Mouse (Mus musculus) hindbrain, embryonic 13.5 days (tissue): Measurements from ENCODE around the gene Wdr78. TPM values are rescaled to one million over a fixed set of nuclear protein-coding genes. Genes with fewer than 3 reads are reported as not detected.

Experiments
- ATAC-seq: fragments of 200-750 bp; cut with Nextera tagmentation; 2 replicates; pipeline ENCODE4 v1.8.0; 2017; ENCODE audit warnings: moderate TSS enrichment; ENCODE audit not compliant: low FRiP score
- H3K27ac ChIP-seq: fragments of 300-500 bp; sonication (generic); 2 replicates; pipeline ENCODE4 v1.5.1; 2015; ENCODE audit warnings: inconsistent platforms, mild to moderate bottlenecking, moderate library complexity
- H3K27me3 ChIP-seq: fragments of 300-500 bp; sonication (generic); 2 replicates; pipeline ENCODE4 v1.6.1; 2015; ENCODE audit warnings: mild to moderate bottlenecking, inconsistent platforms
- H3K36me3 ChIP-seq: fragments of 300-500 bp; sonication (generic); 2 replicates; pipeline ENCODE4 v1.6.1; 2015; ENCODE audit warnings: mild to moderate bottlenecking, inconsistent platforms
- H3K4me1 ChIP-seq: fragments of 300-500 bp; sonication (generic); replicated peaks from 2 replicates; pipeline ENCODE4 v1.6.1; 2015; ENCODE audit warnings: inconsistent platforms
- H3K4me2 ChIP-seq: fragments of 300-500 bp; sonication (generic); 2 replicates; pipeline ENCODE4 v1.6.1; 2015; ENCODE audit warnings: inconsistent platforms, mild to moderate bottlenecking, moderate library complexity
- H3K4me3 ChIP-seq: fragments of 300-500 bp; sonication (generic); 2 replicates; pipeline ENCODE4 v1.5.1; 2015; ENCODE audit warnings: mild to moderate bottlenecking, inconsistent platforms
- H3K9ac ChIP-seq: fragments of 300-500 bp; sonication (generic); 2 replicates; pipeline ENCODE4 v1.6.1; 2015; ENCODE audit warnings: mild to moderate bottlenecking, inconsistent platforms
- H3K9me3 ChIP-seq: fragments of 300-500 bp; sonication (generic); 2 replicates; pipeline ENCODE4 v1.6.1; 2016; ENCODE audit warnings: inconsistent platforms
- WGBS: fragments of 180-500 bp; shearing (Covaris S2); methylation state at CpG from one replicate; pipeline ENCODE4 v1.1.7; 2015; 5-methylcytosine and 5-hydroxymethylcytosine counted together
- polyA plus RNA-seq: library from polyadenylated mRNA; unstranded; fragments of >200 nt; fragmentation: Nextera tagmentation; extraction: Ambion mirVana; gene quantifications from 2 replicates; pipeline ENCODE4 v1.2.1, GENCODE M21; 2015

The Wdr78 gene
- polyA plus RNA-seq, result 5.6 and 6.1 TPM in 2 replicates

DNA sequence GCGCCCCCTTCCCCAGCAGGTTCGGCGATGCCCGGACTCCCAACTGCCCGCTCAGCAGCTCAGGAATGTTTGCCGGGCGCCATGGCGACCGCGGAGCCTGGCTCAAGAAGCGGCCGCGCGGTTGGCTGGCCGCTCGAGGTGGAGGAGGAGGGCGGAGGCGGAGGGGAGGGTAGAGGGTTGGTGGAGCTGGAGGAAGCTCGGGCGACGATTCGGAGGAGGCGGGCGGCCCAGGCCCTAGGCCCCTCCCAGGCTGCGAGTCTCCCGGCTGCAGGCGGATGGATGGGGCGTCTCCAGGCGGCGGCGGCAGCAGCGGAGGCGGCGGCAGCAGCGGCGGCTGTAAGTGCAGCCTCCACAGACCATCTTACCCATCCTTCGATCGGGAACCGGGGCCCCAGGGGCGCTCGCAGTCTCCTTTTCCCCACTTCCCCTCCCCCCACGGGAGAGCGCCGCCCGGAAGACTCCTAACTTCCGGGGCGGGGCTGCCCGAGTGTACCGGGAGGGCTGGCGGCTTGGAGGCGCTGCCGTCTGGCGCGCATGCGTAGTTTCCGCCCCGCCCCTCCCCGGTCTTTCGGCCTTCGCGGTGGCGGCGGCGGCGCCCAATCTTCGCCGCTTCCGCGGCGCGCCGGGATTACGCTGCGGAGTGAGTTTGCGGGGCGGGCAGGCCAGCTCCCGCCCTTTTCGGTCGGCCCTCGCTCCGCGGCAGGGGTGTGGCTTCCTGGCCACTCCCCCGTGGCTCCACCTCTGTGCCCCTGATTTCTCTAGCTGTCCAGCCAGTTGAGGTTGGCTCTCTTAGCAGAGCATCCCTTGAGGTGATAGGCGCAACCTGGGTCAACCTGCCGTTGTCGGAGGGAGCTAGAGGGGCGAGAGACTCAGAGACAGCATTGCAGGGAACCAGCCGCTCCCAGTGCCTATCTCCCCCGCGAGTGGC, at the start of gene Wdr78, which contains the start of gene Mier1:
Gene Wdr78, minus strand, starts transcription at position 372 of the 928 bp plus-strand sequence.
Gene Mier1, plus strand, starts transcription at position 207 of the 928 bp plus-strand sequence.
- Histone ChIP-seq H3K4me2 (peak within 1 kb of the TSS; percentile 81), H3K4me1 (peaks cover 41% of the 10 kb centered on the region), H3K9ac (peak within 1 kb of the TSS; percentile 83), H3K36me3 (peaks cover 5% of the 10 kb centered on the region), H3K27ac (peak within 1 kb of the TSS; percentile 100), H3K4me3 (peak within 1 kb of the TSS; percentile 85), H3K27me3 (no peaks in the 10 kb centered on the region), H3K9me3 (no peaks in the 10 kb centered on the region)
- peak; percentile 100 for ATAC-seq
- whole genome bisulfite sequencing, result under 1% methylated on average over 78 of the region's 90 CpGs

DNA sequence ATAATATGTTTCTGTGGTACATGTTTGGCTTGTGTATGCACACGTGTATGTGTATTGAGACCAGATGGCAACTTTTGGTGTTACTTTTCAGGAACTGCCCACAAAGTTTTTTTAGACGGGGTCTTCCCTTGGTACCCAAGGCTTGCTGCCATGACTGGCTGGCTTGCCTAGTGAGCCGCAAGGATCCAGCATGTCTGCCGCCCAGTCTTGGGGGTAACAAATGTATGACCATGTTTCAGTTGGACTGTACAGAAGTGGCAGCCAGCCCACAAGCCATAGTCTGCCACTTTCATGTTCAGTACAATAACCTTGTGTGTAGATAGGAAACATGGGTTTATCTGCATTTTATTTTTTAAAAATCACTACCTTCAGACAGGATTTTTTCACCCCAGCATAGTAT, 44.4 kb upstream of the Wdr78 start:
- H3K4me1 ChIP-seq, result no peaks in the 10 kb centered on the region
- H3K9ac ChIP-seq, result no peak overlapping the region
- no peaks in the 10 kb centered on the region for H3K27me3 ChIP-seq
- peaks cover 55% of the 10 kb centered on the region for H3K36me3 ChIP-seq
- no peak overlapping the region for H3K4me2 ChIP-seq
- ATAC-seq, result no peak
- no peak overlapping the region for H3K27ac ChIP-seq
- 95% methylated on average over 4 of the region's 4 CpGs for WGBS
- no peak overlapping the region for H3K4me3 ChIP-seq
- H3K9me3 ChIP-seq, result no peaks in the 10 kb centered on the region

DNA sequence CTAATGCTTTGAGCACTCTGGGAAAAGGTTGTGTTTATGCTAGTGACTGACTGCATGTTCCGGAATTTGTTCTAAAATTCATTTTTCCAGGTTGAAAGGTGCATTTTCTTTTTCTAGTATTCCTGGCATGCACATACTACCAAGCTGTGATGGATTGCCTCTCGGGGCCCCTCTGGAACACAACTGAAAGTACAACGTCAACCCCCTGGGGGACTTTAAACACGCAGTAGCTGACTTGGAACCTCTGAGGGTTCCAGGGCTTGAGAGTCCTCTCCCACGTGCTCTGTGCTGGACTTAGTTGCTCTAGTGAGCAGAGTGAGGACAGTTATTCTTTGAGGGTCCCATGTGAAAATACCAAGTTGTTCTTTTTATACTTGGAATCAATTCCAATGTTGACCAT, 37.6 kb upstream of the Wdr78 start:
- H3K36me3 ChIP-seq, result peaks cover 60% of the 10 kb centered on the region
- H3K9me3 ChIP-seq, result no peaks in the 10 kb centered on the region
- H3K9ac ChIP-seq, result no peak overlapping the region
- WGBS, result 81% methylated on average over 5 of the region's 5 CpGs
- no peak overlapping the region for H3K4me2 ChIP-seq
- no peaks in the 10 kb centered on the region for H3K27me3 ChIP-seq
- ATAC-seq, result no peak
- H3K27ac ChIP-seq, result no peak overlapping the region
- H3K4me3 ChIP-seq, result no peak overlapping the region
- H3K4me1 ChIP-seq, result no peaks in the 10 kb centered on the region

DNA sequence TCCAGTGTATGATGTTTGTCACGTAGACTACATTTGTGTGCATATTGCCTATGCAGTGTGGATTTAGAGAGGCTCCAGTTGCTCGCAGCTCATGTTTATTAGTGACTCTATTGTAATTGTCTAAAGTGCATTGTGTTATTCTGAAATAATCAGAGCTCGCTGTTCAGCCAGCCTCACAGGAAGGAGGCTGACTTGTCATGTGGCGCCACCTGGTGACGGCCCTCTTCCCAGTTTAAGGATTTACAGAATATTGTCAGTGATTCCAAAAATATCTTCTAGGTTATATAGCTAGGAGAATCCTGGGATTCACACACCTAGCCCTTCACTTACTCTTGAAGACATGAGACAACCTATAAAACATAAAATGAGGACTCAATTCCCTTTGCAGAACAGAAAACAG, 32.0 kb upstream of the Wdr78 start:
- no peak overlapping the region for H3K9ac ChIP-seq
- WGBS, result 44% methylated on average over 5 of the region's 5 CpGs
- H3K4me2 ChIP-seq, result no peak overlapping the region
- no peak for ATAC-seq
- no peak overlapping the region for H3K27ac ChIP-seq
- H3K4me3 ChIP-seq, result no peak overlapping the region
- no peaks in the 10 kb centered on the region for H3K4me1 ChIP-seq
- H3K36me3 ChIP-seq, result peaks cover 54% of the 10 kb centered on the region
- H3K9me3 ChIP-seq, result no peaks in the 10 kb centered on the region
- no peaks in the 10 kb centered on the region for H3K27me3 ChIP-seq

DNA sequence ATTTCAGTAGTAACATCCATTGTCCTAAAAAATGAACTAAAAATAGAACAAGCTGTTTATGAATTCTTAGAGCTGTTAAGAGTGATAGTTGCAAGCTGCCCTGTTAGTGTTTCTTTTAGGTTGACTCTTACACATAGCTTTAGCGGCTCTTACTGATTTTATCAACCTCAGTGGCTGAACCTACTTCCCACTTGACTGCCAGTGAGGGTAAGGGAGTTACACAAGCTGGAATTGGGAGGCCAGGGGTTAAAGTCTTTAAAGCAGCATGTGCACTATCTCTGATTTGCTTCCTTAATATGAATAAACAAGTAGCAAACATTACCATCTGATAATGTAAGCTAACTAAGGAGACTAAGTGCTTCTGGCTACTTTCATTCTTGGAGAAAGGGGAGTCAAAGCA, 22.6 kb upstream of the Wdr78 start:
- 92% methylated on average over 1 of the region's 1 CpGs for WGBS

DNA sequence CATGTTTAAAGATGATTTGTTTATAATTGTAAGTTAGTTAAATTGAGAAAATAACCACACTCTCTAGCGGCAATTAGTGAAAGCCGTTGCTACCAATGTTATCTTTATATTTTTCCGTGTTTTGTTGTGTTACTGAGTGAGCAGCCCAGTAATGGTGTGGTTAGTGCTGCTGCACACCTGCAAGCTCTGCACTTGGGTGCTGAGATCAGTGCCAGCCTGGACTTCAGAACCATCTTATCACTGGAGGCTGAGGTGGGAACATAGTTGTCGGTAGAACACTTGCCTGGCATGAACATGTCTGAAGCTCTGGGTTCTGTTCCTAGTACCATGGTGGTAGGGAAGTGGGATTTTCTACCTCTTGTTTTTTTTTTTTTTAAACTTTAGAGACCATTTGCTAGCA, 12.2 kb upstream of the Wdr78 start:
- H3K4me2 ChIP-seq, result no peak overlapping the region
- no peaks in the 10 kb centered on the region for H3K9me3 ChIP-seq
- H3K4me3 ChIP-seq, result no peak overlapping the region
- H3K9ac ChIP-seq, result no peak overlapping the region
- peaks cover 9% of the 10 kb centered on the region for H3K36me3 ChIP-seq
- 89% methylated on average over 4 of the region's 4 CpGs for WGBS
- no peak for ATAC-seq
- no peak overlapping the region for H3K27ac ChIP-seq
- no peaks in the 10 kb centered on the region for H3K27me3 ChIP-seq
- H3K4me1 ChIP-seq, result no peaks in the 10 kb centered on the region

More for the DNA sequence above, 22.6 kb upstream of the Wdr78 start:
- Histone ChIP-seq H3K4me3 (no peak overlapping the region), H3K9ac (no peak overlapping the region), H3K27ac (no peak overlapping the region), H3K36me3 (peaks cover 32% of the 10 kb centered on the region), H3K9me3 (no peaks in the 10 kb centered on the region), H3K4me1 (no peaks in the 10 kb centered on the region), H3K27me3 (no peaks in the 10 kb centered on the region), H3K4me2 (no peak overlapping the region)
- ATAC-seq, result no peak

DNA sequence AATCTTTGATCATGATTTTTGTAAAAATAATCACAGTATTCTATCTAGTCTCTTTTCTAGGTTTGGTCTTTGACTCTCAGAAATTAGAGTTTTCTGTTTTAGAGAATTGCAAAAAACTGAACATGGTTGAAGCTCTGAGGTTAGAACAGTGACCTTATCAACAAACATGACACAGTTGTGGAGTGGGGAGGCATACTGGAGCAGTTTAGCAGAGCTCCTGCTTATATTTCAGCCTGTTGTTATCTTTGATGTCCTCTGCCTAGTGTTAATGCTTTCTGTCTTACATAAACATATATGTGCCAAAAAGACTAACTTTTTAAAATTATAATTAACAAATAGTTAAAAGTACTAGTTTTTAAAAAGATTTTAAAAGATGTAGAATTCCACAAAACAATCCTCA, 9.3 kb upstream of the Wdr78 start:
- ATAC-seq, result no peak

DNA sequence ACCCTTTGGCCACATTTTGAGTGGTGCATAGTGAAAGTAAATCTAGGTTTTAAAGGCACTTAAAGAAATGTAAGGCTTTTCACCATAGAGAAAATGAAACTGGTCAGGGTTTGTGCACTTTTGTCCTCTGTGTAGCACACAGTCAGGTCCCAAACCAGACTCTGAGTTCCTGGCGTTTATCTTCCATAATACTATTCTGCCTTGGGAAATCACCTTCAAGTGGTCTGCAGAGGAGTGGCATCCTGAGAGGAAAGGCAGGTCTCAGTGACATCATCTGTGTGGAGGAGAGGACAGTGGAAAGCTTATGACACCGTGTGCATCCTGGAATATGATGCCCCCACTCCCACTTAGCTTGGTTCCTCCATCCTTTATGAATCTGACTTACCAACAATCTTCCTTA, 8.7 kb upstream of the Wdr78 start:
- no peak for ATAC-seq
- no peaks in the 10 kb centered on the region for H3K36me3 ChIP-seq

More for the DNA sequence above, 9.3 kb upstream of the Wdr78 start:
- Histone ChIP-seq H3K9ac (no peak overlapping the region), H3K4me1 (peaks cover 19% of the 10 kb centered on the region), H3K36me3 (no peaks in the 10 kb centered on the region), H3K27me3 (no peaks in the 10 kb centered on the region), H3K9me3 (no peaks in the 10 kb centered on the region), H3K4me3 (no peak overlapping the region), H3K4me2 (no peak overlapping the region), H3K27ac (no peak overlapping the region)

DNA sequence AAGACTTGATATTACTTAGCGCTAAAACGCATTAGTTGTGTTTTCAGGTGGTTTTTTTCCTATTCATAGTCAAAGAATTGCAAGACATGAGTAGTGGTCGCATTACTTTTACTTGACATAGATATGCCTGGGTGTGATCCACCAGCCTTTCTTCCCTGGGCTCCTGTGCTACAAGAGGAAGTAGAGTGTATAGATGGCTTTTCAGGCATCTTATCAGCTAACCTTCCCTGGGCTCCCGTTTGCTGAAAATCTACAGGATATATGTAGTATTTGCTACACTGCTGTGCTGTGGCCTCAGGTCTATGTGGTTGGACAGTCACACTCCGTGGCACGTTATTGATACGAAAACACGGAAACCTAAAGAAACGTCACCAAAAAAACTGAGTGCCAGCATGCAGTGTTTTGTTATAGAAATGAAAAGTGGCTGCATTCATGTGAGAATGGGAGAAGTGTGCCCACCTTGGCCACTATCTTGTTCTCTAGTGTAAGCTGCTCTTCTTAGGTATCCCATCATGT, 6.6 kb upstream of the Wdr78 start:
- 0 out of 2 replicates have a peak overlapping the region, but pooled peaks have one; percentile 91 for H3K4me3 ChIP-seq
- H3K4me2 ChIP-seq, result peak overlapping the region; percentile 87
- H3K9ac ChIP-seq, result no peak overlapping the region
- no peaks in the 10 kb centered on the region for H3K9me3 ChIP-seq
- H3K27ac ChIP-seq, result no peak overlapping the region
- 86% methylated on average over 9 of the region's 9 CpGs for WGBS
- peaks cover 23% of the 10 kb centered on the region for H3K4me1 ChIP-seq
- peaks cover 5% of the 10 kb centered on the region for H3K36me3 ChIP-seq
- no peak for ATAC-seq
- no peaks in the 10 kb centered on the region for H3K27me3 ChIP-seq

More for the DNA sequence above, 8.7 kb upstream of the Wdr78 start:
- Histone ChIP-seq H3K9ac (no peak overlapping the region), H3K4me3 (no peak overlapping the region), H3K27me3 (no peaks in the 10 kb centered on the region), H3K9me3 (no peaks in the 10 kb centered on the region), H3K27ac (no peak overlapping the region), H3K4me1 (peaks cover 21% of the 10 kb centered on the region), H3K4me2 (no peak overlapping the region)
- 68% methylated on average over 2 of the region's 2 CpGs for WGBS

DNA sequence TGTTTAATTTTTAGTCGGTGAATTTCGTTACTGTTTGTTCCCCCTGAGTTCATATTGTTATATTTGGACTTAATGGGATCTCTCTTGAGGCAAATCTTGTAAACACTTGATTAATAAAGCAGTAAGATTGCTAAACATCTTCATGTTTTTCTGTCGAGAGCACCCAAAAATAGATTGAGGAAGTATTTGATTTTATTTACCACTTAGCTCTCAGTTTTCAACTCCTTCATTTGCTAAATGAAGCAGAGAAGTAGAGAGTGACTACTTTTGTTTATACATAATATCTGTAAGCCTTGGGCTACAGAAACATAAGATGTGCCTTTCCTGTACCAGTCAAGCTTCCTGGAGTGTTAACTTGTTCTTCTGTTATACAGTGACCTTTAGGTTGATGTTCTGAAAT, 6.0 kb upstream of the Wdr78 start:
- 56% methylated on average over 3 of the region's 3 CpGs for WGBS
- H3K9ac ChIP-seq, result no peak overlapping the region; the same call in 1 of the 2 replicates
- H3K9me3 ChIP-seq, result no peaks in the 10 kb centered on the region
- H3K27ac ChIP-seq, result no peak overlapping the region
- ATAC-seq, result no peak
- peaks cover 5% of the 10 kb centered on the region for H3K36me3 ChIP-seq
- H3K27me3 ChIP-seq, result no peaks in the 10 kb centered on the region
- peak overlapping the region; percentile 91 for H3K4me3 ChIP-seq
- peaks cover 28% of the 10 kb centered on the region for H3K4me1 ChIP-seq
- H3K4me2 ChIP-seq, result peak overlapping the region; percentile 87

DNA sequence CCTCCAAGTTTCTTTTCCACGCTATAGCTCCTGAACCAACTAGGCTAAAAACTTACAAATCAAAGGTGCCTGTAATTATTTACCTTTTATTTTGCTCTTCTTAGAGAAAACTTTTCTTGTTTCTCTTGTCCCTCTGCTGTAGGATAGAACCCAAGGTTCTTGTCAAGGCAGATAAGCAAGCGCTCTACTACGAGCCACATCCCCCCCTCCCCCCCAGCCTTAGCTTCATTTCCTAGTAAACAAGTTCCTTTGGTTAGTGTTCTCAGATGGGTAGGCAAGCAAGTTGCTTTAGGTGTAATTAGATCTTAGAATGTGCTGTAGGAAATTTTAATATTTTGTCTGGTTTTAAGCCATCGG, 5.7 kb upstream of the Wdr78 start:
- peak overlapping the region; percentile 88 for H3K9ac ChIP-seq
- H3K4me1 ChIP-seq, result peaks cover 32% of the 10 kb centered on the region
- ATAC-seq, result no peak
- peaks cover 5% of the 10 kb centered on the region for H3K36me3 ChIP-seq
- H3K9me3 ChIP-seq, result no peaks in the 10 kb centered on the region
- H3K27ac ChIP-seq, result peak overlapping the region; percentile 86; the same call in 1 of the 2 replicates
- H3K27me3 ChIP-seq, result no peaks in the 10 kb centered on the region
- peak overlapping the region; percentile 87 for H3K4me2 ChIP-seq
- peak overlapping the region; percentile 91 for H3K4me3 ChIP-seq
- 15% methylated on average over 4 of the region's 4 CpGs for WGBS

DNA sequence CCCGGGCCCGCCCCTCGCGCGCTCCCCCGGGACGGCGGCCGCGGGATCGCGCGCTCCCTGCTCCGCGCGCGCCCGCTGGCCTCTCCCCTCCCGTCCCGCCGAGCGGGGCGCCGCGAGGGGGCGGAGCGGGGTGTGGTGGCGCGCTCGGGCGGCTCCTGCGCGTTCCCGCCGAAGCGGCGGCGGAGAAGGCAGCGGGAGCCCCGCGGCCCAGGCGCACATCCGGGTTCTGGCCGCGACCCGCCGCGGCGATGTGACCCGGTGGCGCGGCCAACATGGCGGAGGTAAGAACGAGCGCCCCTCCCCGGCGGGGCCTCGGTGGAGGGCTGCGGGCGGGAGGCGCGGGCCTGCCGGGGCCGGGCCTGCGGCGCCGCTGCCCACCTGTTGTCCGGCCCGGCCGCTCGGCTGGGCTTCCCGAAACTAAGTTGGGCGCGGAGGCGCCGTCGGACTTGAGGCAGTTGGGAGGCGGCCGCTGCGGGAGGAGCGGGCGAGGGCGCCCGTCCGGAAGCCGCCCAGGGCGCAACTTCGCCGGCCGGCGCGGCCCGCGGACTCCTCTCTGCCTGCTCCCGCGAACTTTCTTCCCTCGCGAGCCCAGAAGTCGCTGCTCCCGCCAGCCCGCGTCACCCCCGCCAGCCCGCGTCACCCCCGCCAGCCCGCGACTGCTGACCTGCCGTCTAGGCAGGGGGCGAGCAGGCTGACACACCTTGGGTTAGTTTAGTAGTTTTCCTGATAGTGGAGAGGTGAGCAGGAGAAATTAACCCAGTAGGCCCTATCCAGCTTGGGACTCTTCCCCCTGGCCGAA, 5.1 kb upstream of the Wdr78 start:
- peak overlapping the region; percentile 86 for H3K27ac ChIP-seq
- peak overlapping the region; percentile 88 for H3K9ac ChIP-seq
- peak overlapping the region; percentile 87 for H3K4me2 ChIP-seq
- no peaks in the 10 kb centered on the region for H3K9me3 ChIP-seq
- peaks cover 33% of the 10 kb centered on the region for H3K4me1 ChIP-seq
- H3K27me3 ChIP-seq, result no peaks in the 10 kb centered on the region
- under 1% methylated on average over 61 of the region's 111 CpGs for WGBS
- H3K4me3 ChIP-seq, result peak overlapping the region; percentile 91
- ATAC-seq, result peak; percentile 69
- H3K36me3 ChIP-seq, result peaks cover 5% of the 10 kb centered on the region
